Mouse (Mus musculus) MEL (cell line): Measurements from ENCODE around the gene Klf3. TPM values are rescaled to one million over a fixed set of nuclear protein-coding genes. Genes with fewer than 3 reads are reported as not detected.

Experiments
- DNase-seq: peaks from one replicate; pipeline ENCODE4 v3.0.0; 2011; ENCODE audit warnings: low read depth, low spot score
- H3K27ac ChIP-seq: 2 replicates; pipeline ENCODE4 v1.5.1; 2012; ENCODE audit warnings: low read depth, mild to moderate bottlenecking, control low read depth, low read length, moderate library complexity; ENCODE audit not compliant: control insufficient read depth
- H3K27me3 ChIP-seq, 2 experiments: fragments of 150-350 bp in 1 of 2; sonication (generic) in 1 of 2; 2 replicates each; pipeline ENCODE4 v1.6.1; 2012; ENCODE audit warnings: low read length in 2 of 2, mild to moderate bottlenecking in 2 of 2, improper control_type of control experiment in 1 of 2, moderate library complexity in 1 of 2; ENCODE audit not compliant: insufficient read depth in 2 of 2, control insufficient read depth in 1 of 2
- H3K36me3 ChIP-seq, 2 experiments: 2 replicates each; pipeline ENCODE4 v1.6.1; 2012 to 2014; ENCODE audit warnings: low read length in 2 of 2, improper control_type of control experiment in 1 of 2, inconsistent platforms in 1 of 2, mild to moderate bottlenecking in 1 of 2; ENCODE audit not compliant: insufficient read depth in 2 of 2, control insufficient read depth in 1 of 2
- H3K4me1 ChIP-seq, 2 experiments: fragments of 150-350 bp in 1 of 2; sonication (generic) in 1 of 2; 2 replicates each; pipeline ENCODE4 v1.6.1; 2012; ENCODE audit warnings: low read length in 2 of 2, improper control_type of control experiment in 1 of 2, mild to moderate bottlenecking in 1 of 2; ENCODE audit not compliant: insufficient read depth in 2 of 2, control insufficient read depth in 1 of 2
- H3K4me3 ChIP-seq, 2 experiments: fragments of 150-350 bp in 1 of 2; sonication (generic) in 1 of 2; 2 replicates each; pipeline ENCODE4 v1.5.1; 2012; ENCODE audit warnings: low read depth in 2 of 2, low read length in 2 of 2, mild to moderate bottlenecking in 2 of 2, moderate library complexity in 2 of 2, control low read depth in 1 of 2, improper control_type of control experiment in 1 of 2; ENCODE audit not compliant: control insufficient read depth in 1 of 2, insufficient read depth in 1 of 2
- H3K79me2 ChIP-seq: 2 replicates; pipeline ENCODE4 v1.6.1; 2012; ENCODE audit warnings: mild to moderate bottlenecking, low read length, moderate library complexity; ENCODE audit not compliant: control insufficient read depth, poor library complexity, insufficient read depth
- H3K9ac ChIP-seq: 2 replicates; pipeline ENCODE4 v1.6.1; 2012; ENCODE audit warnings: low read depth, mild to moderate bottlenecking, control low read depth, low read length, moderate library complexity; ENCODE audit not compliant: control insufficient read depth, poor library complexity, severe bottlenecking
- H3K9me3 ChIP-seq: fragments of 150-350 bp; sonication (generic); replicated peaks from 2 replicates; pipeline ENCODE4 v1.6.1; 2012; ENCODE audit warnings: mild to moderate bottlenecking, low read length, improper control_type of control experiment, moderate library complexity; ENCODE audit not compliant: insufficient read depth
- CHD1 ChIP-seq: IDR thresholded peaks from 2 replicates; pipeline ENCODE4 v1.6.1; 2012; ENCODE audit warnings: low read depth, mild to moderate bottlenecking, inconsistent platforms, low read length, improper control_type of control experiment
- E2F4 ChIP-seq: IDR thresholded peaks from 2 replicates; pipeline ENCODE4 v1.6.1; 2011; ENCODE audit warnings: low read depth, low read length, improper control_type of control experiment, borderline replicate concordance
- ELF1 ChIP-seq: IDR thresholded peaks from 2 replicates; pipeline ENCODE4 v1.6.1; 2014; ENCODE audit warnings: low read depth, mild to moderate bottlenecking, inconsistent platforms, low read length, improper control_type of control experiment, moderate library complexity
- EP300 ChIP-seq, 2 experiments: IDR thresholded peaks; 2 replicates each; pipeline ENCODE4 v1.6.1; 2011; ENCODE audit warnings: improper control_type of control experiment in 2 of 2, low read length in 2 of 2, low read depth in 1 of 2, mild to moderate bottlenecking in 1 of 2
- GABPA ChIP-seq: IDR thresholded peaks from 2 replicates; pipeline ENCODE4 v1.6.1; 2012; ENCODE audit warnings: low read depth, mild to moderate bottlenecking, inconsistent platforms, low read length, improper control_type of control experiment, moderate library complexity
- HCFC1 ChIP-seq: IDR thresholded peaks from 2 replicates; pipeline ENCODE4 v1.6.1; 2012; ENCODE audit warnings: low read depth, mild to moderate bottlenecking, inconsistent platforms, low read length, improper control_type of control experiment, moderate library complexity
- MAFK ChIP-seq: IDR thresholded peaks from 2 replicates; pipeline ENCODE4 v1.6.1; 2011; ENCODE audit warnings: low read depth, mild to moderate bottlenecking, low read length, improper control_type of control experiment, borderline replicate concordance
- MAX ChIP-seq: IDR thresholded peaks from 2 replicates; pipeline ENCODE4 v1.6.1; 2011; ENCODE audit warnings: low read length, improper control_type of control experiment
- MEF2A ChIP-seq: IDR thresholded peaks from 2 replicates; pipeline ENCODE4 v1.6.1; 2014; ENCODE audit warnings: low read depth, mild to moderate bottlenecking, inconsistent platforms, low read length, improper control_type of control experiment; ENCODE audit not compliant: poor library complexity, insufficient replicate concordance, severe bottlenecking; ENCODE audit errors: extremely low read depth
- MYB ChIP-seq: IDR thresholded peaks from 2 replicates; pipeline ENCODE4 v1.6.1; 2011; ENCODE audit warnings: mild to moderate bottlenecking, low read depth, low read length, improper control_type of control experiment
- MYC ChIP-seq: IDR thresholded peaks from 2 replicates; pipeline ENCODE4 v1.6.1; 2011; ENCODE audit warnings: low read depth, mild to moderate bottlenecking, low read length, improper control_type of control experiment, moderate library complexity
- POLR2A ChIP-seq, 2 experiments: IDR thresholded peaks; 2 replicates each; pipeline ENCODE4 v1.6.1; 2011 to 2012; ENCODE audit warnings: low read length in 2 of 2, mild to moderate bottlenecking in 2 of 2, control low read depth in 1 of 2, improper control_type of control experiment in 1 of 2, low read depth in 1 of 2, moderate library complexity in 1 of 2; ENCODE audit not compliant: control insufficient read depth in 1 of 2, insufficient read depth in 1 of 2, poor library complexity in 1 of 2
- POLR2AphosphoS2 ChIP-seq: IDR thresholded peaks from 2 replicates; pipeline ENCODE4 v1.6.1; 2011; ENCODE audit warnings: low read length, improper control_type of control experiment
- RAD21 ChIP-seq: IDR thresholded peaks from 2 replicates; pipeline ENCODE4 v1.6.1; 2011; ENCODE audit warnings: mild to moderate bottlenecking, low read depth, low read length, improper control_type of control experiment
- RCOR1 ChIP-seq: IDR thresholded peaks from 2 replicates; pipeline ENCODE4 v1.6.1; 2012; ENCODE audit warnings: low read depth, mild to moderate bottlenecking, inconsistent platforms, low read length, improper control_type of control experiment
- SIN3A ChIP-seq: IDR thresholded peaks from 2 replicates; pipeline ENCODE4 v1.6.1; 2012; ENCODE audit warnings: low read length, improper control_type of control experiment, inconsistent platforms
- SMC3 ChIP-seq: IDR thresholded peaks from 2 replicates; pipeline ENCODE4 v1.6.1; 2011; ENCODE audit warnings: low read depth, low read length, improper control_type of control experiment
- TAL1 ChIP-seq: IDR thresholded peaks from 2 replicates; pipeline ENCODE4 v1.6.1; 2012; ENCODE audit warnings: mild to moderate bottlenecking, inconsistent platforms, low read length, moderate library complexity, mixed read lengths
- TCF12 ChIP-seq: IDR thresholded peaks from 2 replicates; pipeline ENCODE4 v1.6.1; 2014; ENCODE audit warnings: low read depth, mild to moderate bottlenecking, inconsistent platforms, low read length, improper control_type of control experiment, moderate library complexity
- UBTF ChIP-seq: IDR thresholded peaks from 2 replicates; pipeline ENCODE4 v1.6.1; 2012; ENCODE audit warnings: low read depth, mild to moderate bottlenecking, inconsistent platforms, low read length, improper control_type of control experiment, moderate library complexity, borderline replicate concordance; ENCODE audit not compliant: insufficient read depth
- ZC3H11A ChIP-seq: IDR thresholded peaks from 2 replicates; pipeline ENCODE4 v1.6.1; 2012; ENCODE audit warnings: low read depth, mild to moderate bottlenecking, inconsistent platforms, low read length, improper control_type of control experiment
- ZKSCAN1 ChIP-seq: IDR thresholded peaks from 2 replicates; pipeline ENCODE4 v1.6.1; 2012; ENCODE audit warnings: low read depth, mild to moderate bottlenecking, inconsistent platforms, low read length, improper control_type of control experiment, moderate library complexity
- polyA plus RNA-seq, 2 experiments: library from polyadenylated mRNA; stranded (reverse) in 1 of 2; unstranded in 1 of 2; fragments of >175 nt in 1 of 2; fragments of >200 nt in 1 of 2; gene quantifications; 2 replicates each; pipeline versions ENCODE4 v1.2.1 to v1.2.4; 2012; ENCODE audit warnings: low replicate concordance in 2 of 2, low read depth in 1 of 2; ENCODE audit not compliant: insufficient read length in 2 of 2, insufficient read depth in 1 of 2, missing spikeins in 1 of 2
- total RNA-seq: library from RNA; depleted of rRNA; stranded (reverse); fragments of 300-350 nt; gene quantifications from 2 replicates; pipeline ENCODE4 v1.2.3, GENCODE M21; 2012

Gene Klf3
- total and polyA plus RNA-seq, 3 experiments: 7.1 to 72.2 (median 39.7) TPM

GRCm38 (mm10) chr5:64812124-64812982, 9.2 kb downstream of the Klf3 start (continued):
- TF ChIP-seq TAL1 (no peak), GABPA (no peak), RCOR1 (0 out of 2 replicates have a peak, but pooled peaks have one; percentile 27), MAFK (no peak), ELF1 (0 out of 2 replicates have a peak, but pooled peaks have one; percentile 4), E2F4 (no peak), MYB (0 out of 2 replicates have a peak, but pooled peaks have one; percentile 8), HCFC1 (peak; percentile 28)

DNA sequence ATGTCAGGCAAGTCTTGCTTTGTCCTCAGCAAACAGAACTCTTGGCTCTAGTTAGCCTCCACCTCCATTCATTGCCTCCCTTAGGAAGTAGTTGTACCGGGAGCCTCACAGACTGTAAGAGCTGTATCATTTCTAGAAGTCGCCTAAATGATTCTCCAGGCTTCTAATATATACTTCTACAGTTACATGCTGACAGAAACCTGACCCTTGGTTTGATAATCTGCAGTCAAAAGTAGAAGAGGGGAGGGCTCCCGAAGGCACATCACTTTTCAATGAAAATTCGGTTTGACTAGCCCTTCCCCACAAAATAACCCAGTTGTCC, 9.8 kb downstream of the Klf3 start:
- DNase-seq: no peak
- Histone ChIP-seq H3K27me3 (no peaks in the 10 kb centered on the region), H3K9ac (peak overlapping the region; percentile 79)
- TF ChIP-seq ZKSCAN1 (no peak), POLR2A (IDR thresholded peaks at IDR 0.05; ENCODE audit: control insufficient read depth in 1 of 2, insufficient read depth in 1 of 2, low read depth in 1 of 2, low read length in 2 of 2, poor library complexity in 1 of 2) (no peak), SIN3A (no peak), MAX (no peak), TCF12 (no peak), CHD1 (no peak), UBTF (no peak), EP300 (IDR thresholded peaks at IDR 0.05; ENCODE audit: low read depth in 1 of 2, low read length in 2 of 2) (no peak), TAL1 (no peak), ZC3H11A (no peak), POLR2AphosphoS2 (no peak), MAFK (no peak), SMC3 (no peak), MEF2A (no peak), RAD21 (no peak), MYC (no peak)
- TF ChIP-seq, all 39 proteins: peak for 0
- H3K79me2 ChIP-seq: peaks cover 26% of the 10 kb centered on the region
- H3K36me3 ChIP-seq: peaks cover 0 to 26% of the 10 kb centered on the region in 2 experiments; a peak in 3 of 4 replicates
- no peaks in the 10 kb centered on the region for H3K9me3 ChIP-seq
- peaks cover under 1 to 28% of the 10 kb centered on the region in 2 experiments; a peak in 3 of 4 replicates for H3K4me1 ChIP-seq
- H3K4me3 ChIP-seq: peak overlapping the region; percentile 47 to 62
- H3K27ac ChIP-seq: peak overlapping the region; percentile 99
